Mouse (Mus musculus): ENCODE data around the gene Gpr68. TPM values are rescaled to one million over a fixed set of nuclear protein-coding genes. Genes with fewer than 3 reads are reported as not detected.

Gpr68 gene
- polyA plus RNA-seq, 1 experiment, result not detected

DNA sequence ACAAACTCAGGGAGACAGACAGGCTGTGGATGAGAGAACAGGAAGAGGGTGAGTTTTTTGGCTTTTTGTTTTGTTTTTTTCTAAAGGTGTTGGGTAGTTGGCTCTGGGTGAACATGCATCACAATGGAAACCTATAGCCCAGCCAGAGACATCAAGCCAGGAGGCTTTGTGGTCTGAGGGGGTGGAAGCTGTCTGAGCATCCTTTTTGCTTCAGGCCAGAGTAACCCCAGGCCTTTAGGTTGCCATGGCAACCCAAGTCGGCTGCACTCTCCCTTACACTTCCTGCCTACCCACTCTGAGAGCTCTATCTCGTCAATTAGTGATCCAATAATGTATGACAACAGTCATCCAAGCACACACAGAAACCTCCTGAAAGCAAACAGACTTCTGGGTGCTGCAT, 12.5 kb downstream of the Gpr68 start:
- TF ChIP-seq GATA1 (IDR thresholded peaks at IDR 0.05; ENCODE audit: low read length), result no peak

- no peak for TF ChIP-seq GATA1 (IDR thresholded peaks at IDR 0.05; ENCODE audit: low read length)
Observed at GRCm38 (mm10) chr12:100890548-100890947, 17.4 kb downstream of the Gpr68 start.

DNA sequence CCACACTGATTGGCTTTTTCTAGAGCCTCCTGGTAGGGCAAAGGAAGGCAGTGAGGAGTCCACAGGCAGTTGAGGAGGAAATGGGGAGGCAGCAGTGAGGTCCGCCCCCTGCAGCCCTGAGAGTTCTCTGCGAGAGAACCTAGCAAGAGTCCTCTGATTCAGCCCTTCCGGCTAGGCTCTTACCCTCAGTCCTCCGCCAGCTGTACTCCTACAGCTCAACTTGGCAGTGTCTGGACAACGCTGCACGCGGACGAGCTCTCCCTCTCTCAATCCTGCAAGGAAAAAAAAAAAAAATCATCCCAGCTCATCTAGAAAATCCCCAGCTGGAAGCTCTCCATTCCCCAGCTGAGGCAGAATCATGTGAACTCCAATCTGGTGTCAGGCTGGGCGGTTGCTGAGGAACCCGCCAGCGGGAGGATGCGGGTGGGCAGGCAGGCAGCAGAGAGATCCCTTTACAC, 20.2 kb downstream of the Gpr68 start:
- no peak for TF ChIP-seq GATA1 (IDR thresholded peaks at IDR 0.05; ENCODE audit: low read length)

GRCm38 (mm10) chr12:100886877-100887276, 21.1 kb downstream of the Gpr68 start:
- TF ChIP-seq GATA1 (IDR thresholded peaks at IDR 0.05; ENCODE audit: low read length), result no peak

DNA sequence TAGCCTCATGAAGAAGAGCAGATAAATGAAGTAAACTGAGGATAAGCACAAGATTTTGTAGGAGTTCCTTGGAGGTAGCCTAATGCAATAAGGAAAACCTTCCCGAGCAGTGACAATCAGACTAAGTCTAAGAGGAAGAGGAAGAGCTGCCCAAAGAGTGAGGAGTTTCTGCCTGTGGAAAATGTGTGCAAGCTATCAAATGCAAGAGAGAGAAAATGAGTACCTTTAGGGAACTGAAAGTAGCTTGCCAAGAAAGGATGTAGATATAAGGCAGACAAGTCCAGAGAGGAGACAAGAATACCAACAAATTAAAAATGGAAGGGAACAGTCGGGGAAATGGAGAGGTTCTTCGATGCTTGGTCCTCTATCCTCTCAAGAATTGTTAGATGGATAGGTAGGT, 22.4 kb downstream of the Gpr68 start:
- TF ChIP-seq GATA1 (IDR thresholded peaks at IDR 0.05; ENCODE audit: low read length), result no peak

DNA sequence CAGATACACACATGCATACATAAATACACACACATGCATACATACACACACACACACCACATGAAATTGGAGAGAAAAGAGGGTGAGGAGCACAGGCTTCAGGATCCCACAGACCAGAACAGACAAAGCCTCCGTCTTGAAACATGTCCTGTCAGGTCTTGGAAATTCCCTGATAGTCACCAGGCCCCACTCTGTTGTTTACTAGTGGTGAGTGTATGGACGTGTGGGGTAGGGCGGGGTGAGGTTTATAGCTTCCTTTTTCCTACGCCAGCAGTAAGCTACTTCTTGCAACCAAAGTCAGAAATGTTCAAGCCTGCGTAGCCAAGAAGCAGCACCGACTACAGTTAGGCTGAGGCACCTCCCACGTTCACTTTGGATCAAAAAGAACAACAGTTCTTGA, 24.8 kb downstream of the Gpr68 start:
- TF ChIP-seq GATA1 (IDR thresholded peaks at IDR 0.05; ENCODE audit: low read length), result no peak

- no peak for TF ChIP-seq GATA1 (IDR thresholded peaks at IDR 0.05; ENCODE audit: low read length)
Observed at GRCm38 (mm10) chr12:100878556-100878955, 29.4 kb downstream of the Gpr68 start.

DNA sequence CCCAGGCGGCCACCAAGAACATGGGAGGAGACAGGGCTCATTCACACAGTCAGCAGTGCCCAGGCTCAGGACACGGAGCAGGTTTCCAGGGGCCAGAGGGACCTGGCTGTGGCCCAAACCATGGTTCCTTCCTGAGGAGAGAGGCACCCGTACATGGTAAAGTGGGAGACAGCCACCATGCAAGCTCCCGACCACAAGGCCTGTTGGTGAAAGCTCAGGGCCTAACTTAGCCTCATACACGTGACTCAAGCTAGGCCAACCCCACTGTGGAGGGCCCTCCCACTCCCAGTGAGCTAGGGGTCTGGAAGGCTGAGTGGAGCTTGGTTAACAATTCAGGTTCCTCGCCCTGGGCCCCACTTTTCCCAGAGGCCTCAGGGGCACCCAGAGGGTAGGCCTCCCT, 30.1 kb downstream of the Gpr68 start:
- no peak for TF ChIP-seq GATA1 (IDR thresholded peaks at IDR 0.05; ENCODE audit: low read length)

DNA sequence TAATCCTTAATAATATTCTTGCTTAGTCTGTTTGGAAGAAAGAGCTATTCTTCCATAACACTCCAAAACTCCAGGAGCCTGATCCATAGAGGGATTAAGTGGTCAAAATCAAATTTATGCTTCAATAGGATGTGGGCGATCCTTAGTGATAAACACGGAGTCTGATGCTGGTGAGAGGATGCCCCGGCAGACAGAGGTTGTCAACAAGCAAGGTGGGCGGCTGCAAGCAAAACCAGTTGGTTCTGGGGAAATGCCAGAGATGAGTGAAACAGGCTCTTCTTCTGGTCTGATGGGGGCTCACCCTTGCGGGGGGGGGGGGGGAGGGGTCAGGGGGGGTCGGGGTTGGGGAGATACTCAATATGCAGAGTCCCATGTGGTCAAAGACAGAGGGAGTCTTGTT, 32.0 kb downstream of the Gpr68 start:
- no peak for TF ChIP-seq GATA1 (IDR thresholded peaks at IDR 0.05; ENCODE audit: low read length)

DNA sequence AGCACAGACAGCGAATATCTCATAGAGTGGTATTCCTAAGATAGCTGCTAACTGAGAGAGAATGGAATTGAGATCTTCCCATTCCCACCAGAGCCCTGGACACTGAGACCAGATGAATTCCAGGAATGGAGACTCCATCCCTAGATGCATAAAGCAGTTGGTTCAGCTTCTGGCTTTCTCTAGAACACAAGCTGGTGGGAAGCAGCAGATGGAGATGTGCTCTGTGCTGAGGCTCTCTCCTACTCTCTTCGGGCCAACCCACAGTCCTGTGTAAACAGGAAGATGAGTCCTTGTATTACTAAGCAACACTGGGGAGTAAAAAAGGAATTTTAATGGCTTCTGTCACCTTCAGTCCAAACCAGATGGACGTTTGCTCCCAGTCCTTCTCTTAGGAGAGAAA, 32.4 kb downstream of the Gpr68 start:
- no peak for TF ChIP-seq GATA1 (IDR thresholded peaks at IDR 0.05; ENCODE audit: low read length)

GRCm38 (mm10) chr12:100873612-100874011, 34.4 kb downstream of the Gpr68 start:
- TF ChIP-seq GATA1 (IDR thresholded peaks at IDR 0.05; ENCODE audit: low read length), result no peak

GRCm38 (mm10) chr12:100871841-100872240, 36.2 kb downstream of the Gpr68 start:
- no peak for TF ChIP-seq GATA1 (IDR thresholded peaks at IDR 0.05; ENCODE audit: low read length)

DNA sequence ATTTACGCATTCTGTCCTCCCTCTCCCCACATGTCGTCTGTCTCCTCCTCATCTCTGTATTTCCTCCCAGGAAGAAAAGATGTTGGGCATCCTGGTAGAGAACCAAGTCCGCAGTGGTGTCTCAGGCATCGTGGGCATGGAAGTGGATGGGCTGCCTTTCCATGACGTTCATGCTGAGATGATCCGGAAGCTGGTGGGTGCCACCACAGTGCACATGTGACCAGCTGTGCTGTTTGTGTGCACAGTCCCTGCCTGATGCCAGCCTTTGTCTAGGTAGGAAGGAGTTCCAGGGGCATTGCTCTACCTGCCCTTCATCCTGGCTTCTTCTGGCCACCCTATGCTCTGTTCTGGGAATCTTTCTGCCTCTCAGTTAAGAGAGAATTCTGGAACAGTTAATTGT, 36.8 kb downstream of the Gpr68 start:
- no peak for TF ChIP-seq GATA1 (IDR thresholded peaks at IDR 0.05; ENCODE audit: low read length)

DNA sequence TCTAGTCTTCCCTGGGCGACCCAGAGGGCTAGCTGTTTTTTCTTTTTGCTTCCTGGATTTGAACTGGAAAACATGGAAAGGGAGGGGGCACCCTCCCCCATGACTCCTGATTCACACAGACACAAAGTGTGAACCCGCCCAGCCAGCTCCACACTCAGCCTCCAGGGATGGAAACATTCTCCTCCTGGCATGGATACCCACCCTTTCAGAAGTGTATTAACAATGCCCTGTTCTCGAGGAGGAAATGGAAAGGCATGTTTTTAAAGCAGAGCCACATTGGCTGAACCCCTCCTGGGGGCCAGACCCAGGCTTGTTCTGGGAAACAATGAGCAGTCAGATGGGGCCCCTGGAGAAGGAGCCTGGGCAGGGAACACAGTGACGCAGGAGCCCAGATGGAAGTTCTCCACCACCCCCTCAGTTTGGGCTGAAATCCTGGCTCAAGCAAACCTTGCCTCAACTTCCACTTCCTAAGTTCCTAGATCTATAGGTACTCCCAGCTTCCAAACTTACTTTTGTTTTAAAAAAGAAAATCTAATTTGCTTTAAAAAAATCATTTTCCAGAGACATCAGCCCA, 39.9 kb downstream of the Gpr68 start:
- TF ChIP-seq GATA1 (IDR thresholded peaks at IDR 0.05; ENCODE audit: low read length), result no peak

DNA sequence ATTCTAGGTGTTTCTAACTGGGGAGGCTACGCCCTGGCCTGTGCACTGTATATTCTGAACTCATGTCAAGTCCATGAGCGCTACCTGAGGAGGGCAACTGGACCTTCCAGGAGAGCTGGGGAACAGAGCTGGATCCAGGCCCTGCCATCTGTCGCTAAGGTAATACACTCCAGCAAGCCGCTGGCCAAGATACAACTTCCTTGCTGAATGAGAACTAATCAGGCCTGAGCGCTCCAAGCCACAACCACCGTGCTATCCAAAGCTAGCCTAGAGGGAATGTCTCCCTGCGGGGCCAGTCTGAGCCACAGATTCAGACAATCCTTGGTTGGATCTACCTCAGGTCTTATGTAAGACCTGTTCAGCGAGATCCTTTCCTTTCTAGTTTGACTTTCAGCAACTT, 40.9 kb downstream of the Gpr68 start:
- no peak for TF ChIP-seq GATA1 (IDR thresholded peaks at IDR 0.05; ENCODE audit: low read length)

DNA sequence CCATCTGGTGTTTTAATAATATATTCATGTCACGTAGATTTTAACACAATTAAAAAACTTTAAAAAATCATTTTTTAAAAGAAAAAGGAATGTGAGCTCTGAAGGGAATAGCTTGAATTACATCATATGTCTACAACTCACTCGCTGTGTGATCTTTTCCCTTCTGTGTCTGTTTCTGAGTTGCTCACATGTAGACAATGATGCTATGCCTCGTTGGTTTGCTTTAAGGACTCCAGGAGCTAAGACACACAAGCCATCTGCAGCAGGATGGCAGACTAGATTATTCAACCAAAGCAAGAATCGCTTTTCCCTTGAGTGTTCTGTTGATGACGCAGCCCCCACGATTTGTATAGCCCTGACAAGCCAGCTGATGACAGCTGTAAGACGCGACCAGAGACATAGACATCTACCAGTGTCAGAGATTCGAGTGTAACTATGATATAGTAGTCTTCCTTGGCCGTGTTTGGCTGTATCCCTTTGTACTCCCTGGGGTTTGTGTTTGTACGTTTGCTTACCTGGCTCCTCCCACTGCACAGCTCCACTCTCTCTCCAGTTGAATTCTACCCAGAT, 42.4 kb downstream of the Gpr68 start:
- TF ChIP-seq GATA1 (IDR thresholded peaks at IDR 0.05; ENCODE audit: low read length), result no peak

DNA sequence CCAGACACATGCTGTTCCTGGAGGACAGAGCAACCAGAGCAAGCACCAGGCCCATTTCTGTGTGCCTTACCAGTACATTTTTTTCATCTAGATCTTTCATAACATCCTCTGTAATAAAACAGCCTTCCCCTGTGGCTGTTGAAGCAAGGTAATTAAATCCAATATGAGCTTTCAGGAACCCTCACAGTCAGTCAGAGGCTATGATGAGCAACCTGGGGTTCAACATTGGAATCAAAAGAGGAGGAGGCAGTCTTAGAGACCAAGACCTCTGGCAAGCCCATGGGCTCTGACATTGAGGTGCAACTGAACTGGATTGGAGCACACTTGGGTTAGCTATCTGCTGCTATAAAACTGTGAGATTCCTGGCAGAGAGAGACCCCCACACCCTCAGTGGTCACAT, 42.9 kb downstream of the Gpr68 start:
- TF ChIP-seq GATA1 (IDR thresholded peaks at IDR 0.05; ENCODE audit: low read length), result no peak

Data from G1E-ER4 (cell line).